Mouse (Mus musculus): ENCODE measurements at regions not wholly inside any gene's neighbourhood (a gene's known extent, or its start where the extent isn't known, plus 50 kb on each side); places are given as distances from the start of the nearest gene placed in this dataset.

DNA sequence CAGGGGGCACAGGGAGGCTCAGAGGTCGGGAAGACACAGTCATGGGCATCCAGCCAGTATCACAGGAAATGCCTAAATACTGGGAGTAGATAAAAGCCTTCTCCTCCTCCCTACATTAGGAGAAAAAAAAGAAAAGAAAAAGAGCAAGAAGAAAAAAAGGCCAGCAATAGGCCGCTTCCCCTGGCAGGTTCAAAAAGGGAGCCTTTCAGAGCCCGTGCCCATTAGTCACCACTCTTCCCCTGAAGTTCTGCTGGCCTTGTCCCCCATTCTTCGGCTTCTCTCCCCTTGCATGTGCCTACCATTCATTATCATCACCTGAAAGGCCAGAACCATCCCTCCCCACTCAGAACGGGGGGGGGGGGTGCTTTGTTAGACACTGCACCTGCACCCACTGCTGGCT, 144.5 kb upstream of the Tbx3 start:
- TF ChIP-seq CTCF (IDR thresholded peaks at IDR 0.05; ENCODE audit: low read depth) (no peak), EP300 (IDR thresholded peaks at IDR 0.05; ENCODE audit: low read depth) (no peak)
